ENCODE assay signal across 8 mouse cellular contexts in the genomic region with DNA sequence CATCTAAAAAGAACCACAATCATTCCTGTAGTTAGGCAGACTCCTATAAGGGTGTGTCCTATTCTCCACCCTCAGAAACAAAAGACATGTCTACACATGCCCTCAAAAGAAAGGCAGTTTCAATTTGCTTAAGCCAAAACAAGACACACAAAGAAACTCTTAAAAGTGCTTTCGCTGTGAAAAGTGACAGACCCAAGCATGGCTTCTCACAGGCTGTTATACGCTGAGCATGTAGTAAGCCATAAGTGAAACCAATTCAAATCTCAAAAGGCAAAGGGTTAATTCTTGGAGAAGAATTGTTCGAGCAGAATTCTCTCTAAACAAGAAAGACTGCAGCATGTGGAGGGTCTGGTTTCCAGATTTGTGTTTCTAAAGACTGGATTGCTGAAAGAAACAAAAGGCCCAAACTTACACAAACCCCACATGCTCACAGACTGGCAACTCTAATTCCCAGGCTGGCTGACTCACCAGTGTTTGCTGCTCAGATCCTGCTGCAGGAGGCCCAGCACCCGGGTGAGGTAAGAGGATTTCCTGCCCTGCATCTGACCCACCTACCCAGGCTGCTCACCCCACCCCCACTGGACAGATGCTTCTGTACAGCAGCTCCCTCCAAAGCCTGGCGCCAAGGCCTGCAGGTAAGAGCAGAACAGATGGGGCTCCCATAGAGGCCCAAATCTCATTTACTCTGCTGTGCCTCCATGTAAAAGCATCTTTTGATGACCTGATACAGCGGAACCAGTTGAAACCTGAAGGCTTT. TPM values are rescaled to one million over a fixed set of nuclear protein-coding genes. Genes with fewer than 3 reads are reported as not detected.
DNase-seq lines count a peak whose midpoint lies in the region; ATAC-seq and TF ChIP-seq lines count a peak whose summit lies in the region.

No protein-coding gene starts in this region.

- no peaks in the 10 kb centered on the region for H3K27me3 ChIP-seq in embryonic facial prominence, embryonic 14.5 days (replicated peaks; ENCODE audit: control insufficient read depth, insufficient read depth, low read length)
- no peaks in the 10 kb centered on the region for H3K27me3 ChIP-seq in heart, embryonic 12.5 days (replicated peaks)
- no peaks in the 10 kb centered on the region for H3K27me3 ChIP-seq in kidney, postnatal 0 days (ENCODE audit: insufficient read depth, low read length)
- H3K27me3 ChIP-seq in liver, postnatal 0 days (ENCODE audit: insufficient read depth, low read length), result no peaks in the 10 kb centered on the region
- H3K27me3 ChIP-seq in neural tube, embryonic 15.5 days (replicated peaks), result no peaks in the 10 kb centered on the region

- no peak overlapping the region for H3K4me3 ChIP-seq in embryonic facial prominence, embryonic 14.5 days (ENCODE audit: low read depth, low read length)
- H3K4me3 ChIP-seq in heart, embryonic 12.5 days, result no peak overlapping the region
- H3K4me3 ChIP-seq in kidney, postnatal 0 days (replicated peaks; ENCODE audit: low read depth, low read length), result no peak overlapping the region
- H3K4me3 ChIP-seq in liver, postnatal 0 days (ENCODE audit: low read depth, low read length), result no peak overlapping the region
- no peak overlapping the region for H3K4me3 ChIP-seq in neural tube, embryonic 15.5 days (replicated peaks)

- TF ChIP-seq CTCF in kidney, postnatal 0 days (IDR thresholded peaks at IDR 0.05; ENCODE audit: low read depth), result no peak
- no peak for TF ChIP-seq CTCF in liver, postnatal 0 days (IDR thresholded peaks at IDR 0.05; ENCODE audit: low read depth)

- H3K9ac ChIP-seq in embryonic facial prominence, embryonic 14.5 days (ENCODE audit: low read depth, low read length), result peak overlapping the region; percentile 40; the same call in 1 of the 2 replicates
- 0 out of 2 replicates have a peak overlapping the region, but pooled peaks have one; percentile 49 for H3K9ac ChIP-seq in heart, embryonic 12.5 days
- H3K9ac ChIP-seq in kidney, postnatal 0 days (ENCODE audit: low read depth, low read length), result no peak overlapping the region
- H3K9ac ChIP-seq in liver, postnatal 0 days (replicated peaks), result no peak overlapping the region
- no peak overlapping the region for H3K9ac ChIP-seq in neural tube, embryonic 15.5 days (replicated peaks)

- H3K36me3 ChIP-seq in embryonic facial prominence, embryonic 14.5 days (ENCODE audit: control insufficient read depth, insufficient read depth, low read length), result peaks cover 29% of the 10 kb centered on the region
- H3K36me3 ChIP-seq in heart, embryonic 12.5 days, result peaks cover 25% of the 10 kb centered on the region
- peaks cover 14% of the 10 kb centered on the region; the same call in 1 of the 2 replicates for H3K36me3 ChIP-seq in kidney, postnatal 0 days (ENCODE audit: insufficient read depth, low read length)
- H3K36me3 ChIP-seq in liver, postnatal 0 days (replicated peaks; ENCODE audit: insufficient read depth, low read length), result peaks cover 18% of the 10 kb centered on the region
- peaks cover 14% of the 10 kb centered on the region for H3K36me3 ChIP-seq in neural tube, embryonic 15.5 days

- peak; percentile 79 for DNase-seq in adrenal gland, postnatal 14 days
- peak; percentile 84 for DNase-seq in embryonic facial prominence, embryonic 14.5 days (ENCODE audit: low spot score)
- peak; percentile 54 for DNase-seq in kidney, postnatal 0 days (ENCODE audit: low spot score)
- peak; percentile 58 for DNase-seq in liver, postnatal 0 days
- DNase-seq in urinary bladder, adult 2 months (ENCODE audit: low spot score), result peak; percentile 44

- TF ChIP-seq EP300 in liver, postnatal 0 days (IDR thresholded peaks at IDR 0.05; ENCODE audit: low read depth), result no peak

- no peaks in the 10 kb centered on the region for H3K9me3 ChIP-seq in embryonic facial prominence, embryonic 14.5 days (ENCODE audit: control insufficient read depth, low read length)
- no peaks in the 10 kb centered on the region for H3K9me3 ChIP-seq in heart, embryonic 12.5 days (replicated peaks)
- no peaks in the 10 kb centered on the region for H3K9me3 ChIP-seq in kidney, postnatal 0 days (replicated peaks; ENCODE audit: low read length)
- no peaks in the 10 kb centered on the region for H3K9me3 ChIP-seq in liver, postnatal 0 days (ENCODE audit: low read length)
- H3K9me3 ChIP-seq in neural tube, embryonic 15.5 days (replicated peaks), result no peaks in the 10 kb centered on the region

- WGBS in embryonic facial prominence, embryonic 14.5 days, result 26% methylated on average over 6 of the region's 6 CpGs
- 46% methylated on average over 6 of the region's 6 CpGs for WGBS in heart, embryonic 12.5 days
- 43% methylated on average over 6 of the region's 6 CpGs for WGBS in kidney, postnatal 0 days
- 42% methylated on average over 6 of the region's 6 CpGs for WGBS in liver, postnatal 0 days (ENCODE audit: insufficient replicate concordance)
- WGBS in neural tube, embryonic 15.5 days, result 25% methylated on average over 6 of the region's 6 CpGs

- peaks cover 22% of the 10 kb centered on the region for H3K4me1 ChIP-seq in embryonic facial prominence, embryonic 14.5 days (ENCODE audit: control insufficient read depth, insufficient read depth, low read length)
- H3K4me1 ChIP-seq in heart, embryonic 12.5 days (replicated peaks), result peaks cover 43% of the 10 kb centered on the region
- no peaks in the 10 kb centered on the region for H3K4me1 ChIP-seq in kidney, postnatal 0 days (replicated peaks; ENCODE audit: insufficient read depth, low read length)
- peaks cover 26% of the 10 kb centered on the region for H3K4me1 ChIP-seq in liver, postnatal 0 days (ENCODE audit: insufficient read depth)
- peaks cover 14% of the 10 kb centered on the region for H3K4me1 ChIP-seq in neural tube, embryonic 15.5 days

- ATAC-seq in CD4-positive, CD25-positive, alpha-beta regulatory T cell, adult 4 months, result peak; percentile 86
- ATAC-seq in embryonic facial prominence, embryonic 14.5 days (ENCODE audit: low read depth), result peak; percentile 91
- peak; percentile 88 for ATAC-seq in heart, embryonic 12.5 days (ENCODE audit: insufficient number of reproducible peaks, low FRiP score)
- peak; percentile 83; the same call in 1 of the 2 replicates for ATAC-seq in kidney, postnatal 0 days (replicated peaks; ENCODE audit: low FRiP score, low read depth)
- peak; percentile 79 for ATAC-seq in liver, postnatal 0 days
- peak; percentile 57 for ATAC-seq in neural tube, embryonic 15.5 days (ENCODE audit: low FRiP score)

- H3K27ac ChIP-seq in embryonic facial prominence, embryonic 14.5 days (replicated peaks; ENCODE audit: low read depth, low read length), result peak overlapping the region; percentile 88
- peak overlapping the region; percentile 60 for H3K27ac ChIP-seq in heart, embryonic 12.5 days (ENCODE audit: poor library complexity, severe bottlenecking)
- H3K27ac ChIP-seq in kidney, postnatal 0 days, result peak overlapping the region; percentile 39
- H3K27ac ChIP-seq in liver, postnatal 0 days (ENCODE audit: low read depth), result peak overlapping the region; percentile 59
- peak overlapping the region; percentile 42 for H3K27ac ChIP-seq in neural tube, embryonic 15.5 days (replicated peaks)

- peak overlapping the region; percentile 11 for H3K4me2 ChIP-seq in embryonic facial prominence, embryonic 14.5 days (ENCODE audit: low read depth, low read length)
- H3K4me2 ChIP-seq in heart, embryonic 12.5 days, result no peak overlapping the region
- H3K4me2 ChIP-seq in kidney, postnatal 0 days (ENCODE audit: low read length), result no peak overlapping the region
- no peak overlapping the region for H3K4me2 ChIP-seq in liver, postnatal 0 days (ENCODE audit: low read depth, low read length)
- H3K4me2 ChIP-seq in neural tube, embryonic 15.5 days, result no peak overlapping the region

RNA-seq across cellular contexts. Expression of a gene that starts 34.1 kb away (rescaled TPM):
- 10 to 100 TPM; 17.3 to 25.6 TPM for polyA plus RNA-seq in CD4-positive, CD25-positive, alpha-beta regulatory T cell, adult 4 months (2017; shearing (Covaris generic))
- total RNA-seq in adrenal gland, postnatal 14 days (2021), result 7.8 and 11.9 TPM in 2 replicates
- 9.9 and 10.6 TPM in 2 replicates for polyA plus RNA-seq in embryonic facial prominence, embryonic 14.5 days (2014; fragmentation: Nextera tagmentation; extraction: Ambion mirVana)
- polyA plus RNA-seq in heart, embryonic 12.5 days (2016; fragmentation: Nextera tagmentation; extraction: Ambion mirVana), result 9.2 and 9.8 TPM in 2 replicates
- polyA plus RNA-seq in kidney, postnatal 0 days (2015; fragmentation: Nextera tagmentation; extraction: Ambion mirVana), result 8.5 and 9.3 TPM in 2 replicates
- 4.5 TPM in 2 replicates for polyA plus RNA-seq in liver, postnatal 0 days (2015; fragmentation: Nextera tagmentation; extraction: Ambion mirVana)
- 16.7 and 17.9 TPM in 2 replicates for polyA plus RNA-seq in neural tube, embryonic 15.5 days (2015; fragmentation: Nextera tagmentation; extraction: Ambion mirVana)
- 8.3 and 8.9 TPM in 2 replicates for polyA plus RNA-seq in urinary bladder, adult 2 months (2012; rRNA removed)

RNA-seq across cellular contexts. Expression of a gene that starts 34.6 kb away (rescaled TPM):
- 10 to 100 TPM in 1 of 2 experiments, 1 to 10 TPM in 1; 7.0 to 13.8 TPM for polyA plus RNA-seq in CD4-positive, CD25-positive, alpha-beta regulatory T cell, adult 4 months (2017; shearing (Covaris generic))
- total RNA-seq in adrenal gland, postnatal 14 days (2021), result 37.4 and 47.7 TPM in 2 replicates
- polyA plus RNA-seq in embryonic facial prominence, embryonic 14.5 days (2014; fragmentation: Nextera tagmentation; extraction: Ambion mirVana), result 7.5 and 7.9 TPM in 2 replicates
- 9.9 and 12.9 TPM in 2 replicates for polyA plus RNA-seq in heart, embryonic 12.5 days (2016; fragmentation: Nextera tagmentation; extraction: Ambion mirVana)
- polyA plus RNA-seq in kidney, postnatal 0 days (2015; fragmentation: Nextera tagmentation; extraction: Ambion mirVana), result 7.0 and 7.2 TPM in 2 replicates
- 3.4 and 3.8 TPM in 2 replicates for polyA plus RNA-seq in liver, postnatal 0 days (2015; fragmentation: Nextera tagmentation; extraction: Ambion mirVana)
- 15.8 and 18.1 TPM in 2 replicates for polyA plus RNA-seq in neural tube, embryonic 15.5 days (2015; fragmentation: Nextera tagmentation; extraction: Ambion mirVana)
- polyA plus RNA-seq in urinary bladder, adult 2 months (2012; rRNA removed), result 10.3 and 11.4 TPM in 2 replicates

Comparison
In these comparisons a context has a peak if more than half of its experiments do, and no peak if none do; other contexts are left out.
1. H3K9ac ChIP-seq: peak in embryonic facial prominence, embryonic 14.5 days (single experiment) and heart, embryonic 12.5 days (single experiment); none in kidney, postnatal 0 days (single experiment), liver, postnatal 0 days (single experiment) and neural tube, embryonic 15.5 days (single experiment).
2. Peak in every context shown above with its lines, with median percentiles within 50 percentile points of each other: ATAC-seq, DNase-seq and H3K27ac ChIP-seq.